Mouse (Mus musculus): Measurements from ENCODE around the gene Mucl2. TPM values are rescaled to one million over a fixed set of nuclear protein-coding genes. Genes with fewer than 3 reads are reported as not detected.
"Not testable (repeated sequence)": the region's sequence is repeated elsewhere in the genome, so short reads cannot be mapped to it uniquely, and the experiment has no call there.

Gene Mucl2
- not detected in 2 replicates for polyA plus RNA-seq (2012; ENCODE audit: insufficient read depth, insufficient read length, missing spikeins)

DNA sequence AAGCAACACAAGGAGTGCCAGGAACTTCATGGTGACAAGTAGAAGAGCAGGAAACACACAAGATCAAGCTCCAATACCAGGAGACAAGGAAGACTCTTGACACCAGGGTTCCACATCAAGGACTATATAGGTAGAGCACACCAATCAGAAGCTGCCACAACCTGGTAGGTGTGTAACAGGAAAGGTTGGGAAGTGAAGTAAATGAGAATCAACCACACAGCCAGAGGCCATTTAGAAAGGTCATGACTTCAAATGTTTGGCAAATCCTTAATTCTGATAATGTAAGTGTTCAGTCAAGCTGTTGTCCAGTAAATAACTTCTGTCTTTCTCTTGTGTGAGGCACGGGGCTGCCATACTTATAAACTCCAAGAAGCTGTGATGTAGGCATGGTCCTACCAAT lies at the start of gene Mucl2:
Mucl2 (minus strand) TSS at position 101 of the 400 bp plus-strand sequence.
- no peak within 1 kb of the TSS for H3K27ac ChIP-seq (ENCODE audit: insufficient read depth, low read depth, low read length)
- no peaks in the 10 kb centered on the region for H3K4me1 ChIP-seq (ENCODE audit: control insufficient read depth, insufficient read depth, low read length)
- TF ChIP-seq POLR2A (IDR thresholded peaks at IDR 0.05; ENCODE audit: borderline replicate concordance, low read depth, low read length) (no peak), CTCF (IDR thresholded peaks at IDR 0.05; ENCODE audit: low read depth, low read length) (no peak)
- H3K4me3 ChIP-seq (ENCODE audit: insufficient read depth, low read length) = no peak within 1 kb of the TSS

DNA sequence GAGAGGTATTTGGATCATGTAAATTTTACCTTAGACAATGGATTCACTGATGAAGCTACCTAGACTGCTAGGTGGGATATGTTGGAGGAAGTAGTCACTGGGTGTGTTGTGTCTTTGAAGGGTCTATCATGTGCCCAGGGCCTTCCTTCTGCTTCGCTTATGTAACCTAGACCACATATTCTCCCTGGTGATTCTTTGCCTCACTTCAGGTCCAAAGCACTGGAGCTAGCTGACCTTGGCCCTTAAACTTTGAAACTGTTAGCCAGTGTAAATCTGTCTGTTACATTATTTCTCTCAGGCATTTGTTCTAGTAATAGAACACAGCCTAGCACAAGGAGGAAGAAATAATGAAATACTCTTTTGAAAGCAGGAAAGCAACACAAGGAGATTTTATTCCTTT lies 13.9 kb upstream of the Mucl2 start:
- not testable (repeated sequence) for H3K4me1 ChIP-seq (ENCODE audit: control insufficient read depth, insufficient read depth, low read length); H3K27ac ChIP-seq (ENCODE audit: insufficient read depth, low read depth, low read length); H3K4me3 ChIP-seq (ENCODE audit: insufficient read depth, low read length)

Other genes starting within 250 kb of the Mucl2 start
- gene Mucl1, start 143.8 kb downstream of the Mucl2 start, polyA plus RNA-seq (2012; ENCODE audit: insufficient read depth, insufficient read length, missing spikeins) = not detected in 2 replicates

Data from bone marrow macrophage, adult 2 months (primary cell).